Mouse (Mus musculus) A20 (cell line): ENCODE data around the gene Fam53b.

Experiments
- DNase-seq: peaks from one replicate; pipeline ENCODE4 v3.0.0-alpha.2; 2011; ENCODE audit warnings: low read depth, low spot score

The Fam53b gene

GRCm38 (mm10) chr7:132712044-132712708 is 101.5 kb downstream of the Fam53b start:
- no peak for DNase-seq

GRCm38 (mm10) chr7:132711579-132711978 is 102.1 kb downstream of the Fam53b start:
- no peak for DNase-seq

- DNase-seq = peak; percentile 44
These were observed 108.6 kb downstream of the Fam53b start for GRCm38 (mm10) chr7:132705130-132705529.

DNA sequence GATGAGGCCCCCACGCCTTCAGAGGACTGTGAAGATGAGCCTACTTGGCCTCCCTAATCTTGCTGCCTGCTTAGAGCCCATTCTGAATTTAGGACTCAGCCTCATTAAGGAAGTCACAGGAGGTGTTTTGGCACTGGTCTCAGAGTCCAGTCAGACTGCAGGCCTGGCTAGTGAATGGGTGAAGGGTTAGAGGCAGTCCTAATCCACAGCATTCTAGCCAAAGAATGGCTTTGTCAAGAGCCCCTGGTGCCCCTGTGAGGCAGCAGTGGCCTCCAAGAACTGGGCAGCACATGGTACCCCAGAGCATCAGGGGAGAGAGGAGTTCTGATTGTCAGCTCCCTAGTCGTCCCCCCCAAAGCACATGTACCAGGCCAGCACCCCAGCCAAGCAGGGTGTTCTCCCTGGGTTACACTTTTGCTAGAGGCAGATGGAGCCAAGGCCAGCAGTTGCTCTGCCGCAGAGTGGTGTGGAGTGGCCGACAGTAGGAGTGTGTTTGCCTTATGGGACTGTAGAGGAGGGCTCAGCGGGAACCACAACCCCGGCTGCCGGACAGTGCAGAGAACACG is 109.3 kb downstream of the Fam53b start:
- no peak for DNase-seq

DNA sequence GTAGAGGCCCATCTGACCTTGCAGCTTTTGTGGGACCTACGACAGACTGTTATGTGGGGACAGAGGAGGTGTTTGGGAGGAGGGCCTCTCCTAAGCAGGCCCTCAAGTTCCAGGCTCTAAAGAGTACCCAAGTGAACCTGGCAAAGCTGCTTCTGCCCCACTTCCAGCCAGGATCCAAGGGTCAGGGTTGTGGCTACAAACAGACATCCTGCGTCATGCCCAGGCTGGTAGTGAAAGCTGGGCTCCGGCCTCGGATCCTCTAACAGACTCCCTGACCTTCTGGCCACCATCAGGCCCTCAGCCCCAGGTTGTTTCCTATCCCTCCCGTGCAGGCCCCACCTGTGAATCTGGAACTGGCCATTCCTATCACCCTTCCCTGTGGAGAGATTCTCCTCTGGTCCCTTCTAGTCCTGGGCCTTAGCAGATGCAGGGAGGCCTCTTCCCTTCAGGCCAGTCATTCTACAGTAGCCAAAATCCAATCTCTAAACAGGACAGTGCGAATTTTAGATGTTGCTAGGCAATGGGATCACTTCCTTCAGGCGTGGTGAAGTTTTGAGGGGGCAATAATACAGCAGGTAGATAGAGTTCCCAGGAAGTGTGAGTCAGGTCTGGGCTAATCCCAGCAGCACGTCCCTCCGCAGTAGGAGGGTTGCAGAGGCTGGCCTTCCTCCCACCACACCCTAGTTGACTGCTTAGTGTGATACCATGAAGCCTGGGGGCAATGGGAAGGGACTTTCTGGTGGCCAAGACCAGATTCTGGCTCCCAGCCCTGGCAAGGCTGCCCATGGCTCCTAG is 110.0 kb downstream of the Fam53b start:
- no peak for DNase-seq

- DNase-seq = no peak
These were observed 111.1 kb downstream of the Fam53b start for GRCm38 (mm10) chr7:132702492-132703070.

DNA sequence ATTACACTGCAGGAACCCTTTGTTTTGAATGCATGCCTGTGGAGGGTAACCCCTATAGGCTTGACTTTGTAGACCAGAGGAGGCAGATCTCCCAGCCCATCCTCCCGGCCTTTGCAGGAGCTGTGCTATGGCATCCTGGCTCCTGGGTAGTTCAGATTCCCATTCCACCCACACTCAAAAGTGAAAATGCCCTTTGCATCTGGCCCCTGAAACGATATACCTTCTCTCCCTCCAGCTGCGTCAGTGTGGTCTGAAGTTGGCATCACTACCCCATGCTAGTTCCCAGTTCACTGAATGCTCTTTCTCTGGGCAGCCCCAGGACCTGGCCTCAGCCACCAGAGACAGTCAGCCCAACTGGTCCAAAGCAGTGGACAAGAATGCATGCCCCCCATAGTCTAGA is 111.7 kb downstream of the Fam53b start:
- no peak for DNase-seq

- DNase-seq = no peak
These were observed 112.3 kb downstream of the Fam53b start for GRCm38 (mm10) chr7:132701412-132701811.

DNA sequence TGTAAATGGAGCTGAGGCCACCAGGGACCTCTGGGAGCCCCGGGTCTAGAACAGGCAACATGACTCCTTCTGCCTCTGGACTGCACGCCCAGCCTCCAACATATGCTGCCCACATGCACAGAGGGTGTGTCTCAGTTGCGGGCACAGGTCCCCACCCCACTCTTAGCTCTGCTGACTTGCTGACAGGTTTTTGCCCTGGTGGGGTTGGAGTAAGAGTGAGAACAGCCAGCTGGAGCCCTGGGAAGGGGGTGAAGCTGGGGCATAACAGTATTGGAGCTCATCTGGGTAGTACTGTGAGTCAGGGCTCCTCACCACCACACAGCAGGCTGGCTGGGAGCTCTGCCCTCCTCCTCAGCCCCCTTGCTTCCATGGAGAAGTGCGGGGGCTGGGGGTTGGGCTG is 113.6 kb downstream of the Fam53b start:
- no peak for DNase-seq

DNA sequence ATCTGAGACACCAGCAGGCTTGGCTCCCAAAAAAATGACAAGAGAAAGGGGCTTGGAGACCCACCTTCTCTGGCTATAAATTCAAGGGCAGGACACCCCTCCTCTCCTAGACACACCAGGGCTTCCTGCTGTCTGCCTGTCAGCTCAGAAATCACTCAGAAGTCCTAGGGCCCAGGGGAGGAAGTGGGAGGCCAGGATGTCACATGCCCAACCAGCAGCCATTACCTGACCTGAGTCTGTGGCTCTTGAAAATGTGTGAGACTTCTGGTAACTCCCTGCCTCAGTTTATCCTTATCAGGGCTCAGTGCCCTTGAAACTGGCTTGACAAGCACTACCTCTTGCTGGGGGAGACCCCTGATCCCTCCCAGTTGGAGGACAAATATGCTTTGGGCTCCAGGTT is 114.0 kb downstream of the Fam53b start:
- no peak for DNase-seq

GRCm38 (mm10) chr7:132699165-132699564 is 114.5 kb downstream of the Fam53b start:
- DNase-seq = no peak

DNA sequence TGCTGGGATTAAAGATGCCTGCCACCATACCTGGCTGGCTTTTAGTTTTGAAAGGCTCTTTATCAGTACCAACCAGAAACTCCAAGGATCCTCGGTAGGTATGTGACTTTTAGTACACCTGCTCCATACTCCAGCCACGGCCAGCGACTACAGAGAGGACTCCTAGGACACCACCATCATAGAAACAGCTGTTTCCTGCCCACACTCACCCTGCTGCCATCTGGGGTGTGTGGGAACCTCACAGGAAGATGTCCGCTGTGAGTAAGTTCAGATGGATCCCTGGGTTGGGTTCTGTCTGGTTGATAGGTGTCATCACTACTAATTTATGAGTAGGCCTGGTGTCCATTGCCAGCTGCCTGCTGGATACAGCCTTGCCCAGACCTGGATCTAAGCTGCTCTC is 114.9 kb downstream of the Fam53b start:
- DNase-seq = no peak

DNA sequence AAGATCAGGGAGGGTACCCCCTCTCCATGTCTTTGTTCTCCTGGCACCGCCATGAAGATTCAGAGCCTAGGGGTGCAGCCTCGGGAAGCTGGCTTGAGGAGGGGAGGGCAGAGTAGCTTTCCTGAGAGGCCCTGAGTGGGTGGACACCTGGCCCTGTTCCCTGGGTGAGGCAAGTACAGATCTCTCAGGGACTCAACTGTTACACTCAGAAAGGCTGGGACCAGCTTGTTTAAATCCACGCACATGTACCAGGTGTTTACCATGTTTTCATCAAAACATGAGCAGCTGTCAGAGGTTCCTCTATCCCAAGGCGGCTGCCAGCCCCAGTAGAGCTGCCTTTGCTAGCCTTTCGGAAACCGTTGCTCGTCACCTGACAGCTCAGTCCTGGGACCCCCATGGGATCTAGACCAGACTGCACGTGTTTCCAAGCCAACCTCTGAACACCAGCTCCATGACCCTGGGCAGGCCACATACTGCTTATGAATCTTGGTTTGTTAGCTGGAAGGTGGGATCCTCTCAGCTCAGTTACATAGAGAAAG is 116.4 kb downstream of the Fam53b start:
- DNase-seq = no peak

- DNase-seq = no peak
These were observed 120.1 kb downstream of the Fam53b start for GRCm38 (mm10) chr7:132693561-132693960.

DNA sequence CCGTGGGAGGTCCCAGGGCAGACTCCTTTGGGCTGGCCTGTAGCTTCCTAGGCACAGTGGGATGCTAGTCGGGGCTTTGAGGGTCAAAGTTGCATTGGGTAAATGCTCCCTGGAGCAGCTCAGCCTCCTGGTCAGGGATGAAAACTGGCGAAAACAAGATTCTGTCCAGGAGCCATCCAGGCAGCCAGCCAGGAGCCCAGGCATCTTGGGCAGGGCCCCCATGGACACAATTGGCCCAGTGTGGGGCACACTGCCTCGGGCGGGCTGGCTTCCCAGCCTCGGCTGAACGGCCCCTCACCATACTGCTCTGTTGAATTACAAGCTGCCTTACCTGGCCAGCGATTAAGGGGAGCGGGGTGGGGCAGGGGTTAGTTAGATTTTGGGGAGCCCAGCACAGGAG is 121.0 kb downstream of the Fam53b start:
- DNase-seq = no peak

GRCm38 (mm10) chr7:132690716-132691472 is 122.8 kb downstream of the Fam53b start:
- DNase-seq = no peak

DNA sequence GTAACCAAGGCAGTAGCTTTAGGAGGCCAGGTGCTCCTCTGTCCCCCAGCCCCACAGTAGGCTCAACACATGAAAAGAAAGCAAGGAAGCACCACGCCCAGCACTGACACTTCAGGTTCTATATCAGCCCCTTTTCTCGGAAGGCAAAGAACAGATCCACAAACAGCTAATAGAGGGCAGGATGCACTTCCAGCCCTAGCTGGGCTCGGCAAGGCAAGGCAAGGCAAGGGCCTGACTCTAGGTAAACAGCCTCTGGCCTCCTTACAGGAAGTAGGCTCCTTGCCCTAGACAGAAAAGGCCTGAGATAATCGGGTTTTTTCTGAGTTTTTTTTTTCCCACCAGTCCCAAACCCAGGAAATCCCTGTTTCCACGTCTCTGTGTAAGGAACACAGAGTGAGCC is 124.0 kb downstream of the Fam53b start:
- no peak for DNase-seq

DNA sequence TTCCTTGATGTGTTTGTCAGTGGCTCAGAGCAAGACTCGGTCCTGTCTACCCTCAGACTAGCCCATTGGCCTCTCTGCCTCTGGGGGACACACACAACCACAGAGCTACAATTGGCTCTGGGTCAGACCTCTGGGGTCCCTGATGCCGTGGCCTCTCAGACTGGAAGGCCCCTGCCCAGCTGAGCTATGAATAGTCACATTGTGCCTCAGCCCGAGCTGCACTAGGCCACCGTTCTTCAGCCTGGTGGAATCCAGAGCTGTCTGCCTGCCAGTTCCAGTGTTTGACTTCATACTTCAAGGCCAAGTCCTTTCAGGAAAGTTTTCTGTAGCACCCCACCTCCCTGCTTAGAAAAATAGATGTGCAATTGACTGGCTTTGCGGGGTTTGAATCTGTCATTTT is 125.0 kb downstream of the Fam53b start:
- no peak for DNase-seq

- DNase-seq = no peak
These were observed 125.8 kb downstream of the Fam53b start for GRCm38 (mm10) chr7:132687897-132688296.

DNA sequence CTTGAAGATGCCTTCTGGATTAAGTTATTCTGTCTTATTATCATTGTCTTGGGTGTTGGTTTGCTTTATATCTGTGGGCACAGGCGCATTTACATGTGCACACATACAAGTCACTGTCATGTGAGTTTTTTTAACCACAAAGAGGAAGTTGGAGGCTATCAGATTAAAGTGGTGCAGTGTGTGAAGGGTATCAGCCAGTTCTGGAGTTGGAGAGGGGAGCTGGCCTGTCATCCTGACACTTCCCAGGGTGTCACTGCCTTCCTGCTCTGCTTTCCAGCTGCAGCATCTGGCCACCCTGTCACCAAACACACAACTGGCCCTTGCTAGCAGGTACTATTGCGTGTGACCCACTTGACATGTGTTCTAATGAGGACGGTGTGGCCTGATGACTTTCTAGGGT is 127.2 kb downstream of the Fam53b start:
- peak; percentile 60 for DNase-seq

DNA sequence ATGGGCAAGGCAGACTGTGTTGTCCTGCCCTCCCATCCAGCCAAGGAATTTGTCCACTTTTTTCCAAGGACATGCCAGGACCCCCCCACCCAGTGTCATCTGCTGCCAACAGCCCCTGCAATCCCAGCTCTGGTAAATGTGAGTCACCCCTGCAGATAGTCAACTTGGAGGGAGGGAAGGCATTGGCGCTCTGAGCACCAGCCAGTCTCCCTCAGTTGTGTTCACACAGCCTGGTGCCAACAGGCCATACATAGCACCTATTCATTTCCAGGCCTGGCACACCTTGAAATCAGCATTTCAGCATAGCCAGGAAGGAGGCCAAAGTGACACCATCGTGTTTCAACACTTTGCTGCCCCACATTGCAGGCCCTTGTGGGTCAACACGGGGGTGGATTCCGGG is 129.8 kb downstream of the Fam53b start:
- no peak for DNase-seq

GRCm38 (mm10) chr7:132682901-132683300 is 130.8 kb downstream of the Fam53b start:
- no peak for DNase-seq
